Mouse (Mus musculus): ENCODE results near the gene Aqp3. TPM values are rescaled to one million over a fixed set of nuclear protein-coding genes. Genes with fewer than 3 reads are reported as not detected.

Aqp3 gene
- polyA plus RNA-seq, 1 experiment from 2014 or later, result 87.4 TPM

DNA sequence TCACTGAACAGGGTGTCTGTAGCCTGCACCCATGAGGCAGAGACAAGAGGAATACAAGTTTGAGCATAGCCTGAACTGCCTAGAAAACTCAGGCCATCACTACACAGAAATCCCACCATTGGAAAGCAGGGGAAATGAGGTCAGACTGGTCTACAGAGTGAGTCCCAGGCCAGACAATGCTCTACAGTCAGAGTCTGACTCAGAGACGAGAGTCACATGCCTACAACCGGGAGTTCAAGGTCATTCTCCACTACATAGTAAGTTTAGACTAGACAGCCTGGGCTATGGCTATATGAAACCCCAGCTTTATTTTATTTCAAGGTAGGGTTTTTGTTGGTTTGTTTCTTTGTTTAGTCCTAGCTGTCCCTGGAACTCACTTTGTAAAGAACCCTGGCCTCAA is 49.1 kb downstream of the Aqp3 start:
- H3K4me2 ChIP-seq (ENCODE audit: low read length), result no peak overlapping the region
- H3K9ac ChIP-seq (ENCODE audit: low read depth, low read length), result no peak overlapping the region
- WGBS, result 55% methylated on average over 2 of the region's 2 CpGs
- H3K9me3 ChIP-seq (replicated peaks; ENCODE audit: low read length), result no peaks in the 10 kb centered on the region
- no peaks in the 10 kb centered on the region for H3K4me1 ChIP-seq (replicated peaks; ENCODE audit: insufficient read depth, low read length)
- TF ChIP-seq CTCF (IDR thresholded peaks at IDR 0.05; ENCODE audit: low read depth), result no peak
- ATAC-seq (replicated peaks; ENCODE audit: low FRiP score, low read depth), result no peak
- no peak for DNase-seq (ENCODE audit: low spot score)
- no peak overlapping the region for H3K27ac ChIP-seq
- no peaks in the 10 kb centered on the region for H3K36me3 ChIP-seq (ENCODE audit: insufficient read depth, low read length)
- no peaks in the 10 kb centered on the region for H3K27me3 ChIP-seq (ENCODE audit: insufficient read depth, low read length)
- H3K4me3 ChIP-seq (replicated peaks; ENCODE audit: low read depth, low read length), result no peak overlapping the region

GRCm38 (mm10) chr4:41047524-41048271 is 50.3 kb downstream of the Aqp3 start, which contains the start of gene Aqp7:
Gene Aqp7 (minus strand): TSS chr4:41048139.
- no peaks in the 10 kb centered on the region for H3K9me3 ChIP-seq (replicated peaks; ENCODE audit: low read length)
- no peak for TF ChIP-seq CTCF (IDR thresholded peaks at IDR 0.05; ENCODE audit: low read depth)
- H3K4me3 ChIP-seq (replicated peaks; ENCODE audit: low read depth, low read length), result no peak within 1 kb of the TSS
- H3K27me3 ChIP-seq (ENCODE audit: insufficient read depth, low read length), result no peaks in the 10 kb centered on the region
- no peak within 1 kb of the TSS for H3K4me2 ChIP-seq (ENCODE audit: low read length)
- ATAC-seq (replicated peaks; ENCODE audit: low FRiP score, low read depth) (no peak), DNase-seq (ENCODE audit: low spot score) (no peak)
- H3K9ac ChIP-seq (ENCODE audit: low read depth, low read length), result no peak within 1 kb of the TSS
- 40% methylated on average over 9 of the region's 9 CpGs for WGBS
- H3K4me1 ChIP-seq (replicated peaks; ENCODE audit: insufficient read depth, low read length), result no peaks in the 10 kb centered on the region
- no peak within 1 kb of the TSS for H3K27ac ChIP-seq
- H3K36me3 ChIP-seq (ENCODE audit: insufficient read depth, low read length), result no peaks in the 10 kb centered on the region

DNA sequence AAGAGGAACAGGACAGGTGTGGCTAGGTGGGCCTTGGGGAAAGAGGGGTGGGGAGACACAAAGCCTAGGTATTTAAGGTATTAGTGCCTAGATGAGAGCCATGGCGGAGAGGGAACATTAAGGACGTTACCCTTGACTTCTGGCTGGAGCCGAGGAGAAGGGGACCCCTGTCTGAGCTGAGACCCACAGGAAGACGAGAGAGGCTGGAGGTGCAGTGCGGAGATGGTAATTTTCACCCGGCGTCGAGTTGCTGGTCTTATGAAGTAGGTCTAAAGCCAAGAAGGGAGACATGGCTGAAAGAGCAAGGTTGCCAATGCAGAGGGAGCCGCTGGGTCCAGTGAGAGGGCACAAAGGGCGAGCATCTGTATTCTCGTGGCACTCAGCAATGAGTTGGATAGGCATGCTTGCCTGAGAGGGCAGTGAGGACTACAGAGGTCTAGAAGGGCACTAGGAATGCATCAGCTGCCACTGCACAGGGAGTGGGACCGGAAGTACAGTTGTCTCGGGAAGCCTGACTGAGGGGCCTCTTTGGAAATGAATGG is 51.7 kb downstream of the Aqp3 start:
- ATAC-seq (replicated peaks; ENCODE audit: low FRiP score, low read depth) (no peak), DNase-seq (ENCODE audit: low spot score) (no peak)
- no peak overlapping the region for H3K27ac ChIP-seq
- WGBS, result 73% methylated on average over 13 of the region's 13 CpGs
- no peaks in the 10 kb centered on the region for H3K4me1 ChIP-seq (replicated peaks; ENCODE audit: insufficient read depth, low read length)
- no peak overlapping the region for H3K4me3 ChIP-seq (replicated peaks; ENCODE audit: low read depth, low read length)
- TF ChIP-seq CTCF (IDR thresholded peaks at IDR 0.05; ENCODE audit: low read depth), result no peak
- H3K9ac ChIP-seq (ENCODE audit: low read depth, low read length), result no peak overlapping the region
- no peaks in the 10 kb centered on the region for H3K27me3 ChIP-seq (ENCODE audit: insufficient read depth, low read length)
- H3K9me3 ChIP-seq (replicated peaks; ENCODE audit: low read length), result no peaks in the 10 kb centered on the region
- no peak overlapping the region for H3K4me2 ChIP-seq (ENCODE audit: low read length)
- no peaks in the 10 kb centered on the region for H3K36me3 ChIP-seq (ENCODE audit: insufficient read depth, low read length)

DNA sequence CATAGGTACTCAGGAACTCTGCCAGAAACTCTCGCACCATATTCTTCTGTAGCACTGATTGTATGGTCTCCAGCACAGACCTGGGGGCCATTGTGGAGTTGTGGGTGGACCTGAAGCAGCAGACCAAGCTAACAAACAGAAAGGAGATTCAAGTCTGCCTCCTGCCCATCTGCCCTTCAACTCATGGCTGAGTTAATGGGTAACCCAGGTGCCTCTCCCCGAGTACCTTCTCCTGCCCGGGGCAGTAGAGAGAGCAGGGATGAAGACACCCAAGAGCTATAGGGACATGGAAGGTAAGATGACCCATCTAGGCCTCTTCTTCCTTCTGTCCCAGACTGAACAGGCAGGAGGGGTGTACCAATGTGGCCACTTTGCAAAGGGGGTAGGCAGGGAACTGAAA is 52.7 kb downstream of the Aqp3 start:
- WGBS, result 69% methylated on average over 3 of the region's 3 CpGs
- H3K36me3 ChIP-seq (ENCODE audit: insufficient read depth, low read length), result no peaks in the 10 kb centered on the region
- ATAC-seq (replicated peaks; ENCODE audit: low FRiP score, low read depth) (peak; percentile 53; the same call in 1 of the 2 replicates), DNase-seq (ENCODE audit: low spot score) (no peak)
- no peaks in the 10 kb centered on the region for H3K9me3 ChIP-seq (replicated peaks; ENCODE audit: low read length)
- no peak overlapping the region for H3K27ac ChIP-seq
- H3K4me2 ChIP-seq (ENCODE audit: low read length), result peak overlapping the region; percentile 13; the same call in 1 of the 2 replicates
- H3K27me3 ChIP-seq (ENCODE audit: insufficient read depth, low read length), result no peaks in the 10 kb centered on the region
- H3K4me3 ChIP-seq (replicated peaks; ENCODE audit: low read depth, low read length), result no peak overlapping the region
- no peak for TF ChIP-seq CTCF (IDR thresholded peaks at IDR 0.05; ENCODE audit: low read depth)
- no peaks in the 10 kb centered on the region for H3K4me1 ChIP-seq (replicated peaks; ENCODE audit: insufficient read depth, low read length)
- H3K9ac ChIP-seq (ENCODE audit: low read depth, low read length), result no peak overlapping the region

DNA sequence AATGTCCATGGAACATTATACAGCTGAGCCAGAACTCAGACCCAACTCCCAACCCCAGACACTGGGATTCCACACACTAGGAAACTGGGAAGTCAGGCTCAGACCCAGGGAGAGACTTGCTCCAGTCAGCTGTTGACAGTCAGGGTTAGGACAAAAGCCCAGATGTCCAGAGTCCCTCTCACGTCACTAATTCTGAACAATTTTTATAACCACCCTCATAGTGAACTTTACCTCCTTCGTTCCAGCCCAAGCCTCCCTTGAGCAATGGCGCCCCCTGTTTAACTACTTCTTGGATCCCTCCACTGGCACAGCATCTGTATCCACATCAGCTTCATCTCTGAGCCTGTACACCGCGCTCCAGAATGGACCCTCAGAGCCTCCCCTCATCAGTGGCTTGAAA is 54.0 kb downstream of the Aqp3 start:
- Histone ChIP-seq H3K9me3 (replicated peaks; ENCODE audit: low read length) (no peaks in the 10 kb centered on the region), H3K36me3 (ENCODE audit: insufficient read depth, low read length) (no peaks in the 10 kb centered on the region), H3K4me3 (replicated peaks; ENCODE audit: low read depth, low read length) (no peak overlapping the region), H3K4me1 (replicated peaks; ENCODE audit: insufficient read depth, low read length) (no peaks in the 10 kb centered on the region), H3K27ac (no peak overlapping the region), H3K4me2 (ENCODE audit: low read length) (no peak overlapping the region), H3K27me3 (ENCODE audit: insufficient read depth, low read length) (no peaks in the 10 kb centered on the region), H3K9ac (ENCODE audit: low read depth, low read length) (no peak overlapping the region)
- peak; percentile 28; the same call in 1 of the 2 replicates for TF ChIP-seq CTCF (IDR thresholded peaks at IDR 0.05; ENCODE audit: low read depth)
- DNase-seq (ENCODE audit: low spot score), result no peak
- 78% methylated on average over 5 of the region's 5 CpGs for WGBS
- ATAC-seq (replicated peaks; ENCODE audit: low FRiP score, low read depth), result no peak

DNA sequence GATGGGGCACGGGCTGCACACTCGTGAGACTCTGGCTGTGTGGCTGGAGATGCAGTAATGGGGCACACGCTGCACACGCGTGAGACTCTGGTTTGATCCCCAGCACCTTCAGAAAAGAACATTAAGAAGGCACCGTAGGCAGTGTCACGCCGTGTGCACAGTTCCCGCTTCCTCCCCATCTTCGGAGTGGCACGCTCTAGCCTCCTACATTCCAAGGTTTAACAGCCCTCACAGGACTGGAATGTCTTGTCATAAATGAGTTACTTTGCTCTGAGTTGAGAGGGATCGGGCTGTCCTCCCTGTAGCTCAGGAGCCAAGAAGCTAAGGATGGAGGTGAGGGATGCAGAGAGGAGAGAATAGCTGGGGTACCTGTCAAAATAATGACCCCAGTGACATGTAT is 55.1 kb downstream of the Aqp3 start:
- peak; percentile 63 for ATAC-seq (replicated peaks; ENCODE audit: low FRiP score, low read depth)
- 48% methylated on average over 12 of the region's 12 CpGs for WGBS
- Histone ChIP-seq H3K27me3 (ENCODE audit: insufficient read depth, low read length) (no peaks in the 10 kb centered on the region), H3K4me3 (replicated peaks; ENCODE audit: low read depth, low read length) (no peak overlapping the region), H3K27ac (no peak overlapping the region), H3K36me3 (ENCODE audit: insufficient read depth, low read length) (no peaks in the 10 kb centered on the region), H3K9ac (ENCODE audit: low read depth, low read length) (no peak overlapping the region), H3K4me1 (replicated peaks; ENCODE audit: insufficient read depth, low read length) (no peaks in the 10 kb centered on the region), H3K9me3 (replicated peaks; ENCODE audit: low read length) (no peaks in the 10 kb centered on the region), H3K4me2 (ENCODE audit: low read length) (no peak overlapping the region)
- TF ChIP-seq CTCF (IDR thresholded peaks at IDR 0.05; ENCODE audit: low read depth), result no peak
- DNase-seq (ENCODE audit: low spot score), result peak; percentile 55

Other genes starting within 250 kb of the Aqp3 start
- 35.9 and 38.9 TPM in 2 replicates for gene B4galt1, start 244.2 kb downstream of the Aqp3 start, polyA plus RNA-seq (2015; fragmentation: Nextera tagmentation; extraction: Ambion mirVana)
- gene Spink4, start 178.1 kb downstream of the Aqp3 start, polyA plus RNA-seq (2015; fragmentation: Nextera tagmentation; extraction: Ambion mirVana), result 0.41 and 1.0 TPM in 2 replicates
- gene Bag1, start 149.9 kb downstream of the Aqp3 start, polyA plus RNA-seq (2015; fragmentation: Nextera tagmentation; extraction: Ambion mirVana), result 284 and 295 TPM in 2 replicates
- 160 and 164 TPM in 2 replicates for gene Chmp5, start 149.8 kb downstream of the Aqp3 start, polyA plus RNA-seq (2015; fragmentation: Nextera tagmentation; extraction: Ambion mirVana)
- 55.1 and 56.5 TPM in 2 replicates for gene Nfx1, start 127.3 kb downstream of the Aqp3 start, polyA plus RNA-seq (2015; fragmentation: Nextera tagmentation; extraction: Ambion mirVana)
- 3.0 and 4.4 TPM in 2 replicates for gene Aqp7, start 50.0 kb downstream of the Aqp3 start, polyA plus RNA-seq (2015; fragmentation: Nextera tagmentation; extraction: Ambion mirVana)
- 18.1 and 19.5 TPM in 2 replicates for gene Nol6, start 26.3 kb upstream of the Aqp3 start, polyA plus RNA-seq (2015; fragmentation: Nextera tagmentation; extraction: Ambion mirVana)
- gene Ube2r2, start 37.6 kb upstream of the Aqp3 start, polyA plus RNA-seq (2015; fragmentation: Nextera tagmentation; extraction: Ambion mirVana), result 87.7 and 93.9 TPM in 2 replicates
- gene Ubap2, start 177.0 kb upstream of the Aqp3 start, polyA plus RNA-seq (2015; fragmentation: Nextera tagmentation; extraction: Ambion mirVana), result 37.6 and 44.4 TPM in 2 replicates
- 49.8 and 55.4 TPM in 2 replicates for gene Dcaf12, start 216.7 kb upstream of the Aqp3 start, polyA plus RNA-seq (2015; fragmentation: Nextera tagmentation; extraction: Ambion mirVana)